Mouse (Mus musculus) lung, postnatal 36 days (tissue): ENCODE results near the gene Selplg.
A peak's percentile ranks its signal among the peaks of the same experiment; 100 is the strongest.
"Not testable (repeated sequence)": the region's sequence is repeated elsewhere in the genome, so short reads cannot be mapped to it uniquely, and the experiment has no call there.

Source experiments
- DNase-seq: peaks from one replicate; pipeline ENCODE4 v3.0.0; 2022; ENCODE audit warnings: mixed read lengths

The Selplg gene

DNA sequence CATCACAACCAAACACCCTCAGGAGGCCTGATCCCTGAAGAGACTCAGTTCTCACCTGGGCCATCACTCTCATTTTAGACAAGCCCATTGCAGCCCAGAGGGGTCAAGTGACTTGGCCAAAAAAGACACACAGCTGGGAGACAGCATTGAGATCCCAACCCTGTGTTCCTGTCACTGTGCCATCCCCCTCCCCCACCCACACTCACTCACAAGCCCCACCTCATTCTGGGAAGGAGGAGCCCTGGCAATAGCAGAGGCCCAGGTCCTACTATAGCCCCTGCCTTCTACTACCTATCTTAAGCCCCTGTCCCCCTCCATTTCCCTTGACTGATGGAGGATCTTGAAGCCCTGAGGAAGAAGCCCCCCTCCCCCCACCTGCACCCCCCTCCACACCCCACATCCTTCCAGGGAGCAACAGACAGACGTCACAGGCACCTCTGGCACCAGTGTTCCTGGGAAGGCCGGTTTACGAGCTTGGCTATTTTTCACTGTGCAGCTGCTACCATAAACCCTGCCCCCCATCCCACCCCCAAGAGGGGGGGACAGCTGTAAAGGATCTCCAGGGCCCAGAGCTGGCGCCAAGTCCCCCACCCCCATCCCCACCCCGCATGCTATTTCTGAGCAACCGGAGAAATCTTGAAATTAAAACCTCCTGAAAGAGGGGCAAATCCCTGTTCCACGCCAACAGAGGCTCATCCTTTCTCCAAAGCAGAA lies 43.2 kb downstream of the Selplg start:
- DNase-seq = peak; percentile 48

DNA sequence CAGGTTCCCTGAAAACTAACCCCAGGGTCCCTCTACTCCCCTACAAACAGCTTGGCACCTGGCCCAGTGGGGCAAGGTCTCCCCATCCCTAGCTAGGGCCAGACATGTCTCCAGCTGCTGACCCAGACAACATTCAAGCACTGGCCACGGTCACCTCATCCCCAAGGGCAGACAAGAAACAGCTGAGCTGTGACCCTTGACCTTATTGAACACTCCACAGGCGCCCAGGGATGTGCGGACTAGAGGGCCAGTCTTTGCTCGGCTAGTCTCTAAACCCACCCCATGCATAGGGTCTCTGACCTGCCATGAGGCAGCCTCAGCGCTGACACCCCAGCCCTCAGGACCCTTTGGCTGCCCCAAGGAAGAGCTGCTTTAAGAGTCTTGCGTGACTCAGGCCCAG lies 43.8 kb downstream of the Selplg start:
- no peak for DNase-seq

DNA sequence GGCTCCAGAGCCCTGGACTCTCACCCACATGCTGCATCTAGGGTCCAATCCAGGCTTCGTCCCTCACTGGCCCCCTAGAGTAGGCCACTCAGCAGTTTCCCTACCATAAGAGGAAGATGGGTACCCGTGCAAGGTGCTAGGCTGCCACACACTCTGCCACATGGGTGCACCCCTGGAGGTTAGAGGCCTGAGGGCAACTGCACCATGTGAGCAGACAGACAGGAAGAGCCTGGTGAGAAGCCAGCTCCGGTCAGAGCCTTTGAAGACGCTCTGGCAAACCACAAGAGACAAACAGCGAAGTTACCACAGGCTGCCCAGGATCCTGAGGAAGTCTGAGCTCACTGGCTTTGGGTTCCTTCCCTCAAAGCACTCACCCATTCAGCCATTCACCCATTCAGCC lies 45.5 kb downstream of the Selplg start:
- no peak for DNase-seq

DNA sequence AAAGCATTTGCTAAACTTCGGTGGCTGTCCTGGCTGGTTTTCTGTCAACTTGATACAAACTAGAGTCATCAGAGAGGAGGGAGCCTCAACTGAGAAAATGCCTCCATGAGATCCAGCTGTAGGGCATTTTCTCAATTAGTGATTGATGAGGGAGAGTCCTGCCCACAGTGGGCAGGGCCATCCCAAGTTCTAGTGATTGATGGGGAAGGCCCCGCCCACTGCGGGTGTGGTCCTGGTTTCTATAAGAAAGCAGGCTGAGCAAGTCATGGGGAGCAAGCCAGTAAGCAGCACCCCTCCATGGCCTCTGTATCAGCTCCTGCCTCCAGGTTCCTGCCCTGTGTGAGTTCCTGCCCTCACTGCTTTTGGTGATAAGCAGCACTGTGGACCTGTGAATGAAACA lies 48.3 kb downstream of the Selplg start:
- not testable (repeated sequence) for DNase-seq

DNA sequence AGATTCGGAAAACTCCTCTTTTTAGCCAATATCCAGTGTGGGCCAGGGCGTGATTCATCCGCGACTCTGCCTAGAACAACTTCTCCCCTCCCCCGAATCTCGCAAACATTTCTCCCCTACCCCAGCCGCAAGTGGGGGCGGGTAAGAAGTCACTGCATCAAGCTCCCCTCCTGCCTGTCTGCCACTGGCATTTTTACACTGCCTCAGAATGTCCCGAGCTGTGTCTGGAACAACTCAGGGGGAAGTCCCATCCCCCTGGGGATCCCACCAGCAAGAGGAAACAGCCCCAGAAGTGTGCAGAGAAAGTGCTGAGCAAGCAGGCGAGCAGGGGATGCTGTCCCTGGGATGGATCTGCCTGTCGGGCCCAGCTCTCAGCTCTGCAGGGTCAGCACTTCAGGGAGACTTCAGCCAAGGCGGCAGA lies 48.9 kb downstream of the Selplg start:
- DNase-seq = peak; percentile 27

DNA sequence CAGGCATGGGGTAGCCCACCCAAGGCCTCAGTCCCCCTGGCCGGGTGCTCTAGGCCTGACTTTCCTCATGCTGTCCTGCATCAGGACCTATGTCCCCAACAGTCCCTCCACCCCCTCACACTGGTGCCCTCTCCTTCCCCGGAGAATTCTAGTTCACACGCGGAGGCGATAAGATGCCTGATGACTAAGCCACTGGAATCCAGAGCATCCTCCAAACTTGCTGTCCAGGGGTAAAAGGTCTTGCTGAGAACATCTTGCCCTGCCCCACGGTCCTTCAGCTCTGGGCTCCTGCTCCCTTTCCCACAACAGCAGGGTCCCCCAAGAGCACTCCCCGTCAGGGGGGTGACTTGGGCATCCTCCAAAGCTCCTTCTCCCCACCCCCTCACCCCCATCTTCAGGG lies 49.8 kb downstream of the Selplg start:
- DNase-seq = no peak

DNA sequence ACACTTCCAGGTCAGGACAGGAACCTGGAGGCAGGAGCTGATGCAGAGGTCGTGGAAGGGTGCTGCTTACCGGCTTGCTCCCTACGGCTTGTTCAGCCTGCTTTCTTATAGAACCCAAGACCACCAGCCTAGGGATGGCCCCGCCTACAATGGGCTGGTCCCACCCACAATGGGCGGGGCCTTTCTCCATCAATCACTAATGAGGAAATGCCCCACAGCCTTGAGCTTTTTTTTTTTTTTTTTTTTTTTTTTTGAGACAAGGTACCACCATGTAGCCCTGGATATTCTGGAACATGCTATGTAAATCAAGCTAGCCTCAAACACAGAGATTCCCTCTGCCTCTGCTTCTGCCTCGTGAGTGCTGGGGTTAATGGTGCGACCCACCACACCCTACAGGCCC lies 50.6 kb downstream of the Selplg start:
- no peak for DNase-seq

DNA sequence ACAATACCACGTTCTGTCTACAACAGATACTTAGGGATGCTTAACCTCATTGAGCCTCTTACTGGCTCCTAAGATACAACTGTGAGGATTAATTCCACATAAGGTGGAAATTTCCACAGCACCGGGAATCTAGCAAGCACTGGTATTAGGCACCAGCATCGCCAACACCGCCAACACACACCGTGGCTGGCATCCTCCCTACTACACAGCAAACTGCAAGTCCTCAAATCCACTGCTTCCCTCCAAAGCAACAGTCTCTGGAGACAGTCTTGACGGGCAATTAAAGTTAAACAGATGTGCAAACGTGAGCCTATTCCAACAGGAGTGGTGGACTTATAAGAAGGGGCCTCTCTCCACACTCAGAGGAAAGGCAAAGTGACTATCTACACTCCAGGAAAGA lies 51.2 kb downstream of the Selplg start:
- no peak for DNase-seq

DNA sequence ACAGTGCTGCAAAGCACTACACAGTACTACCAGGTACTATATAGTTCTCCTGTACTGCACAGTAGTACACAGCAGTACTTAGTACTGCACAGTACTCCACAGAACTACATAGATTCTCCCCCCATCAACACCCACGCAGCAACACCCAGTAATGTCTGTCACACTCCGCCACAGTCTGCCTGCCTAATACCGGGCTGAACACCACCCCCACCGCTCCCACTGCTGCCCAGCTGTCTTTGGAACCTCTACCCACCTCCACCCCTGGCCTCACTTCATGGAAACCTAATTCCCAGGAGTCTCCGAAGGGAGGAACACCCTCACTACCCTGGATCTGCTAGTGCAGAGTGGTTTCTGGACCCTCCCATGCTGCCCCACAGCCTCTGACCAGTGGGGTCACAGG lies 51.7 kb downstream of the Selplg start:
- DNase-seq = no peak

DNA sequence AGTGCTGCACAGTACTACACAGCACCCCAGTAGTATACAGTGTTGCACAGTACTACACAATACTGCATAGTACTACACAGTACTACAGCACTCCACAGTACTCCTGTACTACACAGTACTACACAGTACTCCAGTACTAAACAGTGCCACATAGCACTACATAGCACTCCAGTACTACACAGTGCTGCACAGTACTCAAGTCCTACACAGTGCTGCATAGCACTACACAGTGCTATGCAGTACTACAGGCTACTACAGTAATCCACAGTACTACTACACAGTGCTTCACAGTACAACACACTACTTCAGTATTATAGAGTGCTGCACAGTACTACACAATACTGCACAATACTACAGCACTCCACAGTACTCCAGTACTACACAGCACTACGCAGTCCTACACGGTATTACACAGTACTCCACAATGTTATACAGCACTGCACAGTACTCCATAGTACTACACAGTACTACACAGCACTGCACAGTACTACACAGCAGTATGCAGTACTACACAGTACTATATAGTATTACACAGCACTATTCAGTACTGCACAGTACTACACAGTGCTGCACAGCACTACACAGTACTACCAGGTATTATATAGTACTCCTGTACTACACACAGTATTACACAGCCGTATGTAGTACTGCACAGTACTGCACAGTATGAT lies 52.2 kb downstream of the Selplg start:
- no peak for DNase-seq

DNA sequence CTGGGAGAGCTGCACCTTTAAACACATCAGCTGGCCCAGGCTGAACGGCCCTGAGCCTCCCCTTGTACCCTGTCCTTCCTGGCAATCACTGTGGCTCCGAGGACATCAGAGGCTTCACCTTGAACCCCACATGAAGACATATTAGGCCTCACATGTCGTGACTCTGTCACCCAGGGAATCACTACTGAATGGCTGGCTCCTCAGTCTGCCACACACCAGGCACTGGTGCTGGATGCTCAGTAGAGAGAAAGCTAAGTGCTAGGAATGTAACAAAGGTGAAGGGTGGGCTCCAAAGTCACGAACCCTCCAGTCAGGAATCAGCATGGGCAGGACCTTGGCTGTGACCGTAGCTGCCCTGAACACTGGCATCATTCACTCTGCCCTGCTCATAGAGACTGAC lies 52.9 kb downstream of the Selplg start:
- DNase-seq = no peak

DNA sequence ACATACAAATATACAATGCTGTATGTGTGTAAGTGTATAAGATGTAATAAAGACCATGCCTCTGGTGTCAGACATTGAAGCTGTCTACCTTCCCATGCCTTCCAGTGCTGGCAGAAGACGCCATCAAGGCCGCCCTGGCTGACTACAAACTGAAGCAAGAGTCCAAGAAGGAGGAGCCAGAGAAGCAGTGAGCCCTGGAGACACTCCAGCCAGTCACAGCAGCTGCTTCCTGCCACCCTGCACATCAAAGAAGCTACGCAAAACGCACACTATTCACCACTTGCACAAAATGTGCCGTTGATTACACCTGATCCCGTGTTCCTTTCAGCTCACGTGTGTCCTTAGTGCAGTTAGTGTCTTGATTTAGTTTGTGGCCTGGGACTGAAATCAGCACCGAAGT lies 54.7 kb downstream of the Selplg start:
- DNase-seq = not testable (repeated sequence)

DNA sequence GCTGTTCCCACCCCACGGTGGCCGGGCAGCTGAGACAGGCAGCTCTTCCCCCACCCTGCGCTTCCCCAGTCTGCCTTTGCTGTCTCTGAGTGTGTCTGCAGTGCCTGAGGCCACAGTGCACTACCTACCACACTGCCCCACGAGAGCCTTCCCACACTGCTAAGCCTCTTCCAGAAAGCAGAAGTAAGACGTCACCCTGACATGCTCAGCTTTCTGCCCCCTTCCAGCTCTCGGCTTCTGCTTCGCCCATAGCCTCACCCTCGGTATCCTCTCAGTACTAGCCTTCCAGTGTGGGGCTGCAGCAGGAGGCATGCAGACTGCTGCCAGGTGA lies 55.6 kb downstream of the Selplg start:
- DNase-seq = peak; percentile 49

DNA sequence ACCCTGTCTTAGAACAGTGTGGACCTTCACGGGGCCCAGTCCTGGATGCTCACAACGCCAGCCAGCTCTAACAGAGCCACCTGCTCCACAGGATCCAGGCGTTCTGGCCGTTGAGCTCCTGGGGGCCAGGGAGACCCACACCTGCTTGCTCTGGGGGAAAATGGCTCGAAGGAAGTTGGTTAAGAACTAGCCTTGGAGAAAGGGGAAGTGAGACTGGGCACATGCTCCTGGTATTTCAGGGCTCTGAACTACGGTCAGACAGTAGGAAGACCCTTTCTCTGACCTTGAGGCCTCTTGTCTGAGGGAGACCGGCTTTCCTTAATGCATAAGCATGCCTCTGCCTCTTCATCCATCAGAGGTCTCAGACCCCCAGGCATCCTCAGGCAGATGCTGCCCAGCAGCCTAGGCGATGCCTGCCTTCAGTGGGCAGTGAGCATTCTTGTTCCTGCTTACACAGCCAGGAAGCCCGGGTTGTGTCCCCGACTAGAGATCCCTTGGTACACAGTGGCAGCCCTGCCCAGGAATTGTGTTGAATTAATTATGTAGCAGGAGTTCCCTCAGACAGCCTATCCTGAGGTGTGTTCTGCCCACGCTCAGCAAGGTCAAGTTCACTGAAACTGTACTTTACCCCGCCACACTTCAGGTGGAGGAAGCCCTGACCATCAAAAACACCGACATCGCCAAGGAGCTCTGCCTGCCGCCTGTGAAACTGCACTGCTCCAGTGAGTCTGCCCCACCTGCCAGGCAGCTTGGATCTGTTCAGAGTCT lies 56.1 kb downstream of the Selplg start:
- DNase-seq = no peak

DNA sequence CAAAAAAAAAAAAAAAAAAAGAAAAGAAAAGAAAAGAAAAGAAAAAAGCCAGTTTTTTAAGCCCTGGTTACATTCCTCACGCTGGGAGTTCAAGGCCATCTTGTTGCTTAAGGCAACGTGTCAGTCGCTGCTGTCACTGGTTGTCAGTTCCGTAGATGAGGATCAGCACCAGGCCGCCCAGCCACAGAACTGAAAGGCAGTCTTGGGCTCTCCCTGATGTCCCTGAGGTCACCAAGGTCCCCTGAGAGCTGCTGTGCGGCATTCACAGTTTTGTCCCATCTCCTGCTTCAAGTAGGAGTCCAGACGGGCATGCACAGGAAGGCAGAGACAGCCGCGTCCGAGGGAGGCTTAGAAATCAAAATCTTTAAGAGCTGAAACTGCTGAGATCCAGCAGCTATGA lies 56.9 kb downstream of the Selplg start:
- DNase-seq = no peak

DNA sequence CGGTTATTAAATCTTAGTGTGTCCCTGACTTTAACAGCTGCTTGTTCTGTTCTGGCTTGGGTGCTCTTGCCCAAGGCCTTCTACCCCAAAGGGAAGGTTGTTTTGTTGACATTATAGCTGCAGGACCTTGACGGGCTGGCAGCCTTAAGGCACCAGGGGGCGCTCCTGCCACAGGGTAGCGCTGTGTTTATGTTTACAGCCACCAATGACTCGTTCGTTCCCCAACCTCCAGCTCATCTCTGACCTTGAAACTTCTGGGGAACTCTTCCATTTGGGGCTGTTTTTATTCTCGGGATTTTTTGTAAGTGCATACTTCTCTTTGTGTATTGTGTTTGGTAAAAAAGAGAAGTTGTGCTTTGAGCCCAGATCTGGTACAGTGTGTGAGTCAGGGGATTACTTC lies 58.8 kb downstream of the Selplg start:
- DNase-seq = peak; percentile 93

DNA sequence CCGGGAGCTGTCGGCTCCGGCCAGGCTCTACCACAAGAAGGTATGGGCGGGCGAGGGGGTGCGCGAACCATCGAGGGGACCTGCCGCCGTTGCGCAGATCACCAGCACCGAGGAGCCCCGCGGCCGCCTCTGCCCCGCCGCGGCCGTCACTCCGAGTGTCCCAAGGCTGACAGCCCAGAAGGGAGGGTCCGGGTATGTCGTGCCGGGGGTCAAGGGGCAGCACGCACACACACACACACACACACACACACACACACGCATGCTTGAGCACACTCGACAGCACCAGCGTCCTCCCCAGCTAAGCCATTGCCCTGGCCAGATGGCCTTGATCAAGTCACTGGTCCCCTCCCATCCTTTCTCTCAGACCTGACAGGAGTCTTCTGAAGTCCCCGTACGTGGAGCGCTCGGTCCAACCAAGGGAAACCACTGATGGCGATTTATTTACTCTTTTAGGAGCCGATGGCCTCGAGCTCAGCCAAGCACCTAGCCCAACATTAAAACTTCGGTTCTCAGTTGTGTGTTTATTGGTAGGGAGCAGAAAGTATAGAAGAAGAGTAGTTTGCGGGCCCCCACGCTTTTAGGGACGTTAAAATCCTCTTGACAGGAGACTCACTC lies 59.4 kb downstream of the Selplg start:
- DNase-seq = peak; percentile 8

DNA sequence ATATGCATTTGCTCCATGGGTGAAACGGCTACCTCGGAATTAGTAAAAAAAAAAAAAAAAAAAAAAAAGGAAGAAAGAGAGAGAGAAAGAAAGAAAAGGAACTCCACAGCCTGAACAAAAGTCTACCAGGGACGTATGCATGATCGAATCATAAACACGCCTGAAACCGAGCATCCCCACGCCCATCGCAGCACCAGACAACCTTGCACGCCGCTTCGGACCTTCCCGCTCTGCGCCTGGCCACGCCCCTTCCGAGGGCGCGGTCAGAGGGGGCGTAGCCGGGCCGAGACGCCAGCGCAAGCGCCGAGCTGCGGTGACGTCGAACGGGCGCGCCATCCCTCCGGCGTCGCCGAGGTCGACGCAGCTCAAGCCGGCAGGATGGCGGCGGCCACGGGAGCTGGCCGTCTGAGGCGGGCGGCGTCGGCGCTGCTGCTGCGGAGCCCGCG lies 60.0 kb downstream of the Selplg start, which contains the start of the genes Sart3 and Iscu:
Gene Sart3, minus strand, starts transcription at position 61 of the 446 bp plus-strand sequence.
Gene Iscu, plus strand, starts transcription at position 299 of the 446 bp plus-strand sequence.
- peak; percentile 93 for DNase-seq

DNA sequence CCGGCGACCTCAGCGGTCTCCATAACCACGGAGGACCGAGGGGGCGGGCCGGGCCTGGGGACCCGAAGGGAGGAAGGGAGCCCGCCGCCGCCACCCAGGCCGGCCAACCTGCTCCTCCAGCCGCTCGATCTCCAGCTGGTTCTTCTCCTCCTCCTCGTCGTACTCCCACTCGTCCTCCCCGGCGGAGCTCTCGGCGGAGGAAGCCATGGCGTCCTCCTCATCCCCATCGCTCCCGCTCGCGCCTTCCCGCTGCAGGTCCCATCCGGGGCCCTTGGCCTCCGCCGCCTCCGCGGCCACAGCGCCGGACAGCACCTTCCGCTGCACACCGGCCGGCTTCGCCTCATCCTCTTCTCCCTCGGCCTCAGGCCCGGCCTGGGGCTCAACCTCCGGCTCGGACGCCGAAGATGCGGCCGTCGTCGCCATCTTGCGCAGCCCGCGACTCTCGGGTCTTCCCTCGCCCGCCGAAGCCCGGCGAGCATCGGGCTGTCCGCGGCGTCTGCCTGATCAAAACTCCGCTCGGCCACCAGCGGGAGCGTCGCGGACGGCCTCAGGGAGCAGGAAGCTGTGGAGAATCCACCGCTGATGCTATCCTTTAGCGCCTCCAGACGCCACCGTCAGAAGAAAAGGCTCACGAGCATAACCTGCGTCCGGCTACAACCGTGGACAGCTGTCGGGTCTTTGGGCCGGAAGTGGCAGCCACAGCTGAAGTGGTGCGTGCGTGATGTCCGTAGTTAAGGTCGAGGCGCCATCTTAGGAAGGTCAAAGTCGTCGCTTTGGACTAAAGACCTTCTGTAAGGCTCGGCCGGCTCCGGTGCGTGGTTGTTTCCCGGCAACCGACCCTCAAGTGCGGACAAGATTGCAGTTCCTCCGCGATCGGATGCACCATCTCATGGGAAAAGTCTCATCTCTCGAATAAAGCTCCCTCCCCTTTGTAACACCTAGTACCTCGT lies 61.0 kb downstream of the Selplg start:
- DNase-seq = peak; percentile 94

DNA sequence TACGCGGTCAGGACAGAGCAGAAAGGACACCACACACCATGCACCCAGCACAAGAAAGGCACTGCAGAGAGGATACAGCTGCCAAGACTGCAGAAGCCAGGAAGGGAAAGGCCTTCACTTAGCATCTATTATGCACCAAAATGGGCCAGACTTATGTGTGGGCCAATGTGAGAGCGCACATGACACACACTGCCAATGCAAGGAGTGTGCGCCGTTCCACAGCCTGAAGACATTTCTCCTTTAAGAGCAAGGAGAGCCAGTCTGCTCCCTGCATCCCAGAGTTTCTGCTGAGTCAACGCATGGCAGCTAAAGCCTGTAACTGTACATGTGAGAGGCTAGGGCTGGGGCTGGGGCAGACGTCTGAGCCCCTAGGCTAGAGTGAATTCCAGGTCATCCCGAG lies 63.6 kb downstream of the Selplg start:
- no peak for DNase-seq
